Mouse (Mus musculus): Measurements from ENCODE around the gene Rtp3.

Gene Rtp3

DNA sequence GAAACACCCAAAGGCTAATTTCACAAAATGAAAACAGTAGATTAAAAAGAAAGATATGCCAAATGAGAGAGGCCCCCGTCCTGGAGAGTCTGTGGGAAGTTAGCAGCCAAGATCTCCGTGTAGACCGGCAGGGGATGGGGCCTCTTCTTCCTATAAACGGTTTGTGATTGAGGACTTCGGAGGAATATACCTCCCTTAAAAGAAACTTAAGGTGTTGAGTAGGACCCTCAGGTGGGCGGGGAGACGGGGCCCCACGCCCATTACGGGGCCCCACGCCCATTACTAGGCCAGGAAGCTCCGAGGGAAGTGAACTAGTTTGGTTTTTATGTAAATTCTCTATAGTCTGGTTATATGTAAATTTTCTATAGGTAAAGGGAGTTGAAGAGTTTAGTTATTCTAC is 44.5 kb downstream of the Rtp3 start, which contains the start of gene Tdgf1:
Gene Tdgf1 (minus strand): TSS at position 233 of the 400 bp plus-strand sequence.
- no peak for DNase-seq (ENCODE audit: low read depth, low spot score)

DNA sequence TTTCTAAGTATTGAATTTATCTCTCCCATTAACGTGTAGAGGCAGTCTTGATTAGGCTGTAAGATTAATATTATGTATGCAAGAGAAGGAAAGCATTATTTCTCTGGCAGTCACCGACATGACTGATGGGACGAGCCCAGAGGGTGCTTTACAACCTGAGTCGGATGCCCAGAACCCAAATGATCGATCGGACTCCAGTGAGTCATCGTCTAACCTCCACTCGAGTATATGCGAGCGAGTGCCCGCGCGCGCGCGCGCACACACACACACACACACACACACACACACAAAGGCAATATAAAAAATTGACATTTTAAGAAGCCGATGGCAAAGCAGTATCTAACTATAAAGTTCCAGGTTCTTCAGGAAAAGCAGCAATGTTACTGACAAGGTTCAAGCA is 45.0 kb downstream of the Rtp3 start:
- no peak for DNase-seq (ENCODE audit: low read depth, low spot score)

DNA sequence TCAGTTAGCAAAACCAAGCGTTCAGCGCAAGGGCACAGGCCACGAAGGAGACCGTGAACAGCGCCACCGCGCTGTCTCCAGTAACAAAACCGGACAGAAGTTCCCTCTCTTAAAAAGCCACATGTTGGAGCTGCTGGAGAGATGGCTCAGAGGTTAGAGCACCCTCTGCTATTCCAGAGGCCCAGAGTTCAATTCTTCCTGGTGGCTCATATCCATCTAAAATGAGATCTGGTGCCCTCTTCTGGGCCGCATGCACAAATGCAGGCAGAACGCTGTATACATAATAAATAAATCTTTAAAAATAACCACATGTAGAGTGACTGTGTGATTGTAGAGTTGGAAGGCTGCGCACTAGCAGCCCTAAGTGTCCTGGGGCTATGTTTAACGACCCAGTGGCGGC is 46.1 kb downstream of the Rtp3 start:
- peak; percentile 49 for DNase-seq (ENCODE audit: low read depth, low spot score)

DNA sequence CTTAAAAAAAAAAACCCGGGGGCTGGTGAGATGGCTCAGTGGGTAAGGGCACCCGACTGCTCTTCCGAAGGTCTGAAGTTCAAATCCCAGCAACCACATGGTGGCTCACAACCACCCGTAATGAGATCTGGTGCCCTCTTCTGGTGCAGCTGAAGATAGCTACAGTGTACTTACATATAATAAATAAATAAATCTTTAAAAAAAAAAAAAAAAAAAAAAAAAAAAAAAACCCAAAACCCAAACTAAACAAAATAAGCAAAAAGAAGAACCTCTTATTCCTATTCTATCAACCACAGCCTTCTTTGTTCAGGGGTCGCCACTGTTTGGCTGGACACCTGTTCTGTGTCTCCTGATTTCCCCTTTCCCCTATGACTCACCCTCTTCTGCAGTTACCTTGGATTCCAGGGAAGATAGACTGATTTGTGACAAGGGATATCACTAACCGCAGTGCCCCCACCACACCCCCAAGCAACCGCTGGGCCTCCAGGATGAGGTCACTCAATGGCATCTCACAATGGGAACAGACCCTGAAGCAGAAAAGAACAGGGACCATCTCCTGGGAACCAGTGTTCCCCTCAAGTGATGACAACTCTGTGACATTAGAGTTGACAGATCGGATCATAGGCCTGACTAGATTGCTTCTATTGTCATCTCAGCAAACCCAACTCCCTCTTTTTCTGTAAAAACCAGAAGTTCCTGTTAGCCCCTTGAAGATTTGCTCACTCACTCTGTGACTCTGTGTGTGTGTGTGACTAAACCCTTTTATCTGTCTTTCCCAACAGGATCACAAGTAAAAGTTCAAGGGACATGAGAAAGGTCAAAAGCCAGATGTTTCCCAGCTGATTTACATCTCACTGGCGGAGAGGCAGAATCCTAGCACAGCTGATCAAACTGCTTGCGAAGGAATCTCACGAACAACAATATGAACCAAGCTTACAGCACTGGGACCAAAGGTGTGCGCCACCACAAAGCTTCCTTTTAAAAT is 52.6 kb downstream of the Rtp3 start:
- DNase-seq (ENCODE audit: low read depth, low spot score): no peak

DNA sequence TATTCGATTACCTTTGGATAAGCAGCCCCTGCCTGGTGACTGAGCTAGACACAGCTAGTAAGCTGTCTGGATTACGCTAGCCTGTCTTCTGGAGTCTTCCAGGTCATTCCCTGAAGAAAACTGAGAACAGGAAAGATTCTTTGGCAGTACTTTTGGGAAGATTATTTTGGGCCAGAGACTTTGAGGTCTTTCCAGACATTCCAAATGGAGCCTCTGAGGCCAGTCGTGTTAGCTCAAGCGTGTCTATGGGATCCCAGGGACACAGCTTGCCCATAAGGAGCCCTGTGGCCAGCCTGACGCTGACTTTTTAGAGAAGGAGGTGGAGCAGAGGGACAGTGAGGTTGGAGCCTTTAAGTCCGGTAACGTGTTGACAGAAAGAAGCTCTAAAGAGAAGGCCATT is 54.4 kb downstream of the Rtp3 start:
- no peak for DNase-seq (ENCODE audit: low read depth, low spot score)

All from forelimb bud, embryonic 11.5 days (tissue).